Comparison of ENCODE assay signal across 8 mouse cellular contexts in the genomic region with DNA sequence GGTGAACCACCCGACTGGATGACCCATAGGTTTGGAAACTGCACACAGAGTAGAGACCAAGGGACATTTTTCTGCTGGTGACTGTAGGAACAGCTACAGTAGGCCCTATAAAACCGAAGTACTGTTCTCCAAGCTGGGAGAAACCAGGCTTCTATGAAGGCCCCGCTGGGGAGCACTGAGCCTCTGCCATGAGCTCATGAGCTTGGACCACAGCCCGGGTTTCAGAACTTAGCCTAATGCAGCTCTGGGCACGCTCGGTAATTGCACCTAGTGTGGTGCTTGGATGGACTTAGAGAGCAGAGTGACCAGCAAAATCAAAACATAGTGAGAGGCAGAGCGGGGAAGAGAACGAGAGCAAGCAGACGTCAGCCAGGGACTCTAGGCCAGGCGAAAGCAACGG.
DNase-seq lines count a peak whose midpoint lies in the region; ATAC-seq and TF ChIP-seq lines count a peak whose summit lies in the region.

No protein-coding gene starts in this region.

- peak overlapping the region; percentile 91 for H3K27ac ChIP-seq in heart, embryonic 10.5 days
- H3K27ac ChIP-seq in stomach, postnatal 0 days (replicated peaks): peak overlapping the region; percentile 65; the same call in 1 of the 2 replicates

- no peak overlapping the region for H3K9ac ChIP-seq in stomach, postnatal 0 days (ENCODE audit: low read length)

- 67% methylated on average over 11 of the region's 11 CpGs for WGBS in heart, embryonic 10.5 days
- 60% methylated on average over 11 of the region's 11 CpGs for WGBS in stomach, postnatal 0 days

- no peaks in the 10 kb centered on the region for H3K9me3 ChIP-seq in heart, embryonic 10.5 days
- no peaks in the 10 kb centered on the region for H3K9me3 ChIP-seq in stomach, postnatal 0 days (ENCODE audit: control insufficient read depth, low read length)

- no peak overlapping the region for H3K4me2 ChIP-seq in stomach, postnatal 0 days (replicated peaks; ENCODE audit: low read depth)

- peak; percentile 20 for DNase-seq in adrenal gland, adult 2 months
- DNase-seq in adrenal gland, adult 18-20 months (ENCODE audit: low spot score in 2 of 2): no peak
- DNase-seq in ovary, postnatal 36 days (ENCODE audit: low spot score): peak; percentile 38
- no peak for DNase-seq in ovary, postnatal 14 days (ENCODE audit: low spot score)
- DNase-seq in heart, embryonic 10.5 days (ENCODE audit: low spot score): no peak
- DNase-seq in left cerebral cortex, postnatal 4 days: peak; percentile 80
- DNase-seq in stomach, postnatal 0 days (ENCODE audit: low spot score): no peak
- no peak for DNase-seq in spleen, postnatal 36 days (ENCODE audit: low spot score in 2 of 2)

- TF ChIP-seq CTCF in stomach, postnatal 0 days (IDR thresholded peaks at IDR 0.05; ENCODE audit: low read depth): no peak

- H3K4me1 ChIP-seq in heart, embryonic 10.5 days: peaks cover 77% of the 10 kb centered on the region
- H3K4me1 ChIP-seq in stomach, postnatal 0 days (replicated peaks; ENCODE audit: control insufficient read depth, insufficient read depth): no peaks in the 10 kb centered on the region

- intact Hi-C loops in left cerebral cortex, postnatal 4 days (cut with DNase I): no loop called here

- ATAC-seq in stomach, postnatal 0 days (ENCODE audit: low FRiP score, low TSS enrichment): peak; percentile 60; the same call in 1 of the 2 replicates

- H3K4me3 ChIP-seq in heart, embryonic 10.5 days: peak overlapping the region; percentile 32; the same call in 1 of the 2 replicates
- no peak overlapping the region for H3K4me3 ChIP-seq in stomach, postnatal 0 days (ENCODE audit: low read depth, low read length)

- no peaks in the 10 kb centered on the region for H3K27me3 ChIP-seq in heart, embryonic 10.5 days (ENCODE audit: insufficient read depth, poor library complexity, severe bottlenecking)
- H3K27me3 ChIP-seq in stomach, postnatal 0 days (ENCODE audit: control insufficient read depth, insufficient read depth, low read length): no peaks in the 10 kb centered on the region

- TF ChIP-seq EP300 in stomach, postnatal 0 days (optimal IDR thresholded peaks at IDR 0.05): no peak

- H3K36me3 ChIP-seq in heart, embryonic 10.5 days: no peaks in the 10 kb centered on the region
- no peaks in the 10 kb centered on the region for H3K36me3 ChIP-seq in stomach, postnatal 0 days (ENCODE audit: control insufficient read depth, insufficient read depth, low read length)

Comparison
In these comparisons a context has a peak if more than half of its experiments do, and no peak if none do; other contexts are left out.
1. DNase-seq: peak in adrenal gland, adult 2 months (single experiment), ovary, postnatal 36 days (single experiment) and left cerebral cortex, postnatal 4 days (single experiment); none in adrenal gland, adult 18-20 months (0 of 2), ovary, postnatal 14 days (single experiment), heart, embryonic 10.5 days (single experiment), stomach, postnatal 0 days (single experiment) and spleen, postnatal 36 days (0 of 2).